Mouse (Mus musculus): Measurements from ENCODE around the gene Opn3. TPM values are rescaled to one million over a fixed set of nuclear protein-coding genes. Genes with fewer than 3 reads are reported as not detected.

Opn3 gene
- polyA plus RNA-seq, 1 experiment = not detected

DNA sequence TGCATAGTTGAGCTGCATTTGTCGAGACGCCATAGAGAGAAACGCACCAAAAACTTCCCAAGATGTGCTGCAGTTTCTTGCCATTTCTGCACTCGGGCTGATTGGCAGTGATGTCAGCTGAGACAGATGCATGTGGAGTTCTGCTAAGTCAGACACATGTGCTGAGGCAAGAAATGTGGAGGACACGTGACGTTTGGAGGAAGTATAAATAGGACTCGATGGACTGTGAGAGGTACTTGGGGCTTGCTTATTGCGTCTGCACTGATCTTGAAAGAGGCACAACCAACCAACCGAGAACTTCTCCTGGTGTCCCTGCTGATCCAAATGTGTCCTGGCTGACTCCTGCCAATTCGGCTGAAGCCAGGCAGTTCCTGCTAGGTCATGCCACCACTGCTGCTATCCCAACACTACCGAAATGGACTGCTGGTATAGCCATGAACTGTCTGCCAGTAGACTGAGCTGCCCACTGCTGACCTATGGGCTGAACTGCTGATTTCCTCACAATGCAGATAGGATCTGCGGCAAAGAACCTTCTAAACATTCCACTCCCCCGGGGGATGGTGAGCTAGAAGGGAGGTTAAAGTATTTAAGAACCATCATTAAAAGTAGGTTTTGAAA, 72.7 kb downstream of the Opn3 start, which contains the start of gene Kmo:
Gene Kmo, plus strand, starts transcription at position 568 of the 618 bp plus-strand sequence.
- no peak for TF ChIP-seq CTCF (IDR thresholded peaks at IDR 0.05; ENCODE audit: insufficient read depth, low read depth, low read length)
- TF ChIP-seq POLR2A (IDR thresholded peaks at IDR 0.05; ENCODE audit: insufficient read depth, low read depth, low read length) = no peak
- Histone ChIP-seq H3K27ac (ENCODE audit: insufficient read depth, low read depth, low read length) (no peak within 1 kb of the TSS), H3K4me3 (ENCODE audit: insufficient read depth, low read depth, low read length) (no peak within 1 kb of the TSS), H3K4me1 (ENCODE audit: control insufficient read depth, insufficient read depth, low read length) (0 out of 2 replicates have a peak, but pooled peaks cover 2% of the 10 kb centered on the region)
- 91% methylated on average over 13 of the region's 13 CpGs for WGBS

DNA sequence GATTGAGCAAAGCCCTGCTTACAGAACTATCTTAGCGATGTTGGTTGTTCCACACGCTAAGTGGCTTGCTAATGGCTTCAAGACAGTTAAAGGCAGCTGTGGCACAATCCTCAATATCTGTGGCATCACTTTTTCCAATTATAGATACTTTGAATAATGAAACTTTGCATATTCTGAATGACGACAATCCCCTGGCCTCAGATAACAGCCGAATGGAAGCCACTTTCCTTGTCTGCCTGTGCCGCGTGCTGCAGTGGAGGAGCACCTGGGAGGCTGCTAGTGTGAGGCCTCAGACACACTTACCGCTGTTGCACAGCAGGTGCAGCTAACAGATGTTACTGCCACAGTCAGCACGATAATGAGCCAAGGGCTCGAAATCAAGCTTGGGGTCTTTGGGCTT, 77.6 kb downstream of the Opn3 start:
- WGBS = 87% methylated on average over 9 of the region's 9 CpGs
- Histone ChIP-seq H3K4me1 (ENCODE audit: control insufficient read depth, insufficient read depth, low read length) (no peaks in the 10 kb centered on the region), H3K27ac (ENCODE audit: insufficient read depth, low read depth, low read length) (no peak overlapping the region), H3K4me3 (ENCODE audit: insufficient read depth, low read depth, low read length) (no peak overlapping the region)
- TF ChIP-seq POLR2A (IDR thresholded peaks at IDR 0.05; ENCODE audit: insufficient read depth, low read depth, low read length) (no peak), CTCF (IDR thresholded peaks at IDR 0.05; ENCODE audit: insufficient read depth, low read depth, low read length) (no peak)

Other genes starting within 250 kb of the Opn3 start
- gene Rgs7, start 200.3 kb downstream of the Opn3 start, polyA plus RNA-seq (2012; ENCODE audit: insufficient read depth, insufficient read length, low replicate concordance, missing spikeins) = 416 TPM in 1 of 2 replicates, not detected in the other
- not detected in 2 replicates for gene Kmo, start 72.4 kb downstream of the Opn3 start, polyA plus RNA-seq (2012; ENCODE audit: insufficient read depth, insufficient read length, low replicate concordance, missing spikeins)
- gene Fh1, start 67.1 kb downstream of the Opn3 start, polyA plus RNA-seq (2012; ENCODE audit: insufficient read depth, insufficient read length, low replicate concordance, missing spikeins) = not detected in 2 replicates
- gene Chml, start 125 bp upstream of the Opn3 start, polyA plus RNA-seq (2012; ENCODE audit: insufficient read depth, insufficient read length, low replicate concordance, missing spikeins) = not detected in 2 replicates
- gene Wdr64, start 5.8 kb upstream of the Opn3 start, polyA plus RNA-seq (2012; ENCODE audit: insufficient read depth, insufficient read length, low replicate concordance, missing spikeins) = not detected in 2 replicates
- not detected in 2 replicates for gene Exo1, start 187.8 kb upstream of the Opn3 start, polyA plus RNA-seq (2012; ENCODE audit: insufficient read depth, insufficient read length, low replicate concordance, missing spikeins)
- not detected in 2 replicates for gene Gm38100, start 227.6 kb upstream of the Opn3 start, polyA plus RNA-seq (2012; ENCODE audit: insufficient read depth, insufficient read length, low replicate concordance, missing spikeins)